ENCODE assay signal across 8 mouse cellular contexts in genomic region chr7:100429102-100429501, GRCm38 (mm10). TPM values are rescaled to one million over a fixed set of nuclear protein-coding genes. Genes with fewer than 3 reads are reported as not detected.
A peak's percentile ranks its signal among the peaks of the same experiment; 100 is the strongest.
DNase-seq lines count a peak whose midpoint lies in the region; ATAC-seq and TF ChIP-seq lines count a peak whose summit lies in the region.

No protein-coding gene starts in this region.

- no peak for TF ChIP-seq EP300 in ES-Bruce4 (IDR thresholded peaks at IDR 0.05; ENCODE audit: insufficient read depth, low read depth, low read length)
- no peak for TF ChIP-seq EP300 in stomach, postnatal 0 days (optimal IDR thresholded peaks at IDR 0.05)

- no peak overlapping the region for H3K4me3 ChIP-seq in heart, embryonic 11.5 days (ENCODE audit: low read depth, low read length)
- H3K4me3 ChIP-seq in ES-Bruce4 (ENCODE audit: low read depth, low read length), result no peak overlapping the region
- H3K4me3 ChIP-seq in gastrocnemius, adult 2 months, result no peak overlapping the region
- H3K4me3 ChIP-seq in stomach, postnatal 0 days (ENCODE audit: low read depth, low read length), result no peak overlapping the region

- DNase-seq in heart, adult 11 months, result peak; percentile 93
- DNase-seq in c-Kit-positive CD71-positive TER-119-negative erythroid progenitor cells, embryonic 14.5 days (ENCODE audit: low read depth), result peak; percentile 29
- peak; percentile 73 for DNase-seq in gastrocnemius, adult 2 months
- peak; percentile 31 for DNase-seq in layer of hippocampus, adult 9-10 months (ENCODE audit: low spot score)
- DNase-seq in stomach, postnatal 0 days (ENCODE audit: low spot score), result peak; percentile 47

- no peak overlapping the region for H3K27ac ChIP-seq in heart, embryonic 11.5 days (ENCODE audit: low read depth, low read length)
- H3K27ac ChIP-seq in ES-Bruce4 (ENCODE audit: insufficient read depth, low read length), result no peak overlapping the region
- H3K27ac ChIP-seq in gastrocnemius, adult 2 months, result peak overlapping the region; percentile 24; the same call in 1 of the 2 replicates
- no peak overlapping the region for H3K27ac ChIP-seq in stomach, postnatal 0 days (replicated peaks)

- intact Hi-C loops in gastrocnemius, adult 2 months (cut with DNase I), result no loop called here

- H3K4me2 ChIP-seq in heart, embryonic 11.5 days, result no peak overlapping the region
- no peak overlapping the region for H3K4me2 ChIP-seq in stomach, postnatal 0 days (replicated peaks; ENCODE audit: low read depth)

- peaks cover 38% of the 10 kb centered on the region for H3K36me3 ChIP-seq in heart, embryonic 11.5 days (ENCODE audit: control insufficient read depth, insufficient read depth, low read length)
- peaks cover 9% of the 10 kb centered on the region for H3K36me3 ChIP-seq in ES-Bruce4 (ENCODE audit: control insufficient read depth, insufficient read depth, low read length, poor library complexity, severe bottlenecking)
- H3K36me3 ChIP-seq in stomach, postnatal 0 days (ENCODE audit: control insufficient read depth, insufficient read depth, low read length), result peaks cover 19% of the 10 kb centered on the region

- no peaks in the 10 kb centered on the region for H3K9me3 ChIP-seq in heart, embryonic 11.5 days (replicated peaks; ENCODE audit: control insufficient read depth, low read length)
- no peaks in the 10 kb centered on the region for H3K9me3 ChIP-seq in ES-Bruce4 (replicated peaks; ENCODE audit: control insufficient read depth, insufficient read depth, low read length, poor library complexity, severe bottlenecking)
- H3K9me3 ChIP-seq in stomach, postnatal 0 days (ENCODE audit: control insufficient read depth, low read length), result no peaks in the 10 kb centered on the region

- no peaks in the 10 kb centered on the region for H3K27me3 ChIP-seq in heart, embryonic 11.5 days (ENCODE audit: control insufficient read depth, insufficient read depth, low read length)
- H3K27me3 ChIP-seq in ES-Bruce4 (ENCODE audit: control insufficient read depth, insufficient read depth, low read length, poor library complexity, severe bottlenecking), result no peaks in the 10 kb centered on the region
- H3K27me3 ChIP-seq in stomach, postnatal 0 days (ENCODE audit: control insufficient read depth, insufficient read depth, low read length), result no peaks in the 10 kb centered on the region

- TF ChIP-seq POLR2A in ES-Bruce4 (IDR thresholded peaks at IDR 0.05; ENCODE audit: insufficient read depth, low read length), result no peak

- H3K4me1 ChIP-seq in heart, embryonic 11.5 days (ENCODE audit: control insufficient read depth, insufficient read depth, low read length), result 0 out of 2 replicates have a peak, but pooled peaks cover 5% of the 10 kb centered on the region
- no peaks in the 10 kb centered on the region for H3K4me1 ChIP-seq in ES-Bruce4 (ENCODE audit: control insufficient read depth, insufficient read depth, low read length)
- H3K4me1 ChIP-seq in stomach, postnatal 0 days (replicated peaks; ENCODE audit: control insufficient read depth, insufficient read depth), result no peaks in the 10 kb centered on the region; the same call in 1 of the 2 replicates

- H3K9ac ChIP-seq in heart, embryonic 11.5 days (ENCODE audit: low read depth, low read length), result no peak overlapping the region
- H3K9ac ChIP-seq in ES-Bruce4 (ENCODE audit: low read depth, poor library complexity, severe bottlenecking), result no peak overlapping the region
- no peak overlapping the region for H3K9ac ChIP-seq in stomach, postnatal 0 days (ENCODE audit: low read length)

- WGBS in heart, embryonic 11.5 days (ENCODE audit: insufficient replicate concordance), result 48% methylated on average over 3 of the region's 3 CpGs
- 39% methylated on average over 3 of the region's 3 CpGs for WGBS in stomach, postnatal 0 days

- ATAC-seq in heart, embryonic 11.5 days (replicated peaks; ENCODE audit: insufficient number of reproducible peaks, low FRiP score, low TSS enrichment), result no peak
- peak; percentile 65 for ATAC-seq in megakaryocyte, adult 5-6 weeks (ENCODE audit: poor library complexity, severe bottlenecking)
- ATAC-seq in stomach, postnatal 0 days (ENCODE audit: low FRiP score, low TSS enrichment), result no peak

- peak; percentile 47 for TF ChIP-seq CTCF in ES-Bruce4 (IDR thresholded peaks at IDR 0.05; ENCODE audit: low read depth, low read length)
- TF ChIP-seq CTCF in gastrocnemius, adult 2 months (IDR thresholded peaks at IDR 0.05), result no peak; the same call in 1 of the 2 replicates
- TF ChIP-seq CTCF in stomach, postnatal 0 days (IDR thresholded peaks at IDR 0.05; ENCODE audit: low read depth), result peak; percentile 97

RNA-seq across cellular contexts. Expression of gene Ucp3, which starts 43.7 kb away (rescaled TPM):
- not detected in 2 replicates for polyA plus RNA-seq in heart, embryonic 11.5 days (2014; fragmentation: Nextera tagmentation; extraction: Ambion mirVana)
- polyA plus RNA-seq in ES-Bruce4 (2011; ENCODE audit: insufficient read depth, insufficient read length, low read depth, missing spikeins), result not detected in 2 replicates
- 100 to 1,000 TPM; 141 to 174 TPM for total RNA-seq in gastrocnemius, adult 2 months (2021)
- total RNA-seq in megakaryocyte, adult 5-6 weeks (2015), result 0.07 TPM in 2 replicates
- 0.45 TPM in 1 of 2 replicates, not detected in the other for total RNA-seq in megakaryocyte, adult 5-6 weeks (2017)
- polyA plus RNA-seq in stomach, postnatal 0 days (2015; fragmentation: Nextera tagmentation; extraction: Ambion mirVana), result 1.4 and 1.7 TPM in 2 replicates

RNA-seq across cellular contexts. Expression of gene Ppme1, which starts 57.0 kb away (rescaled TPM):
- 56.4 and 62.2 TPM in 2 replicates for polyA plus RNA-seq in heart, embryonic 11.5 days (2014; fragmentation: Nextera tagmentation; extraction: Ambion mirVana)
- polyA plus RNA-seq in ES-Bruce4 (2011; ENCODE audit: insufficient read depth, insufficient read length, low read depth, missing spikeins), result 46.7 and 64.8 TPM in 2 replicates
- total RNA-seq in gastrocnemius, adult 2 months (2021), result 10 to 100 TPM; 25.1 to 26.6 TPM
- total RNA-seq in megakaryocyte, adult 5-6 weeks (2015), result 10.6 and 12.9 TPM in 2 replicates
- total RNA-seq in megakaryocyte, adult 5-6 weeks (2017), result 19.9 and 27.5 TPM in 2 replicates
- 27.2 and 28.0 TPM in 2 replicates for polyA plus RNA-seq in stomach, postnatal 0 days (2015; fragmentation: Nextera tagmentation; extraction: Ambion mirVana)

RNA-seq across cellular contexts. Expression of gene C2cd3, which starts 57.1 kb away (rescaled TPM):
- polyA plus RNA-seq in heart, embryonic 11.5 days (2014; fragmentation: Nextera tagmentation; extraction: Ambion mirVana), result 20.4 and 22.7 TPM in 2 replicates
- polyA plus RNA-seq in ES-Bruce4 (2011; ENCODE audit: insufficient read depth, insufficient read length, low read depth, missing spikeins), result 28.9 and 29.7 TPM in 2 replicates
- total RNA-seq in gastrocnemius, adult 2 months (2021), result 1 to 10 TPM; 4.8 to 7.2 TPM
- 51.1 and 55.6 TPM in 2 replicates for total RNA-seq in megakaryocyte, adult 5-6 weeks (2015)
- 21.0 and 24.1 TPM in 2 replicates for total RNA-seq in megakaryocyte, adult 5-6 weeks (2017)
- 5.2 and 5.6 TPM in 2 replicates for polyA plus RNA-seq in stomach, postnatal 0 days (2015; fragmentation: Nextera tagmentation; extraction: Ambion mirVana)

Comparison
In these comparisons a context has a peak if more than half of its experiments do, and no peak if none do; other contexts are left out.
1. DNase-seq: peak in every context shown above with its lines; median percentile 93 in heart, adult 11 months; 73 in gastrocnemius, adult 2 months; 47 in stomach, postnatal 0 days; 31 in layer of hippocampus, adult 9-10 months; 29 in c-Kit-positive CD71-positive TER-119-negative erythroid progenitor cells, embryonic 14.5 days.